Comparison of ENCODE assay signal across 8 mouse cellular contexts in genomic region chr10:17760750-17761613, GRCm38 (mm10). TPM values are rescaled to one million over a fixed set of nuclear protein-coding genes. Genes with fewer than 3 reads are reported as not detected.
DNase-seq lines count a peak whose midpoint lies in the region; ATAC-seq and TF ChIP-seq lines count a peak whose summit lies in the region.
"Had no signal": no experiment of that assay in that cellular context is flagged by ENCODE, and none has a peak within 500 bp of the region (broad histone marks: within the 10 kb centered on the region; RNA-seq: fewer than 3 reads in every experiment).

No protein-coding gene starts in this region.

- WGBS in hindbrain, embryonic 11.5 days, result 73% methylated on average over 9 of the region's 9 CpGs
- 73% methylated on average over 9 of the region's 9 CpGs for WGBS in hindbrain, embryonic 12.5 days
- WGBS in liver, embryonic 13.5 days (ENCODE audit: insufficient replicate concordance), result 52% methylated on average over 9 of the region's 9 CpGs

- no peak overlapping the region for H3K9ac ChIP-seq in hindbrain, embryonic 11.5 days (ENCODE audit: low read depth, low read length)
- H3K9ac ChIP-seq in hindbrain, embryonic 12.5 days, result no peak overlapping the region
- H3K9ac ChIP-seq in liver, embryonic 13.5 days, result no peak overlapping the region
- H3K9ac ChIP-seq: neural tube, embryonic 12.5 days had no signal

- DNase-seq in hindbrain, embryonic 11.5 days (ENCODE audit: low spot score), result peak; percentile 12
- DNase-seq in ES-CJ7 (ENCODE audit: low read depth, low spot score), result peak; percentile 45
- DNase-seq in brain, embryonic 14.5 days (ENCODE audit: low read depth), result no peak
- no peak for DNase-seq in liver, embryonic 13.5 days
- no peak for DNase-seq in spleen, postnatal 36 days (ENCODE audit: low spot score in 2 of 2)
- no peak for DNase-seq in left cerebral cortex, adult 11 months (ENCODE audit: low spot score)

- H3K9me3 ChIP-seq in hindbrain, embryonic 11.5 days (ENCODE audit: control insufficient read depth, low read length), result 0 out of 2 replicates have a peak, but pooled peaks cover 2% of the 10 kb centered on the region
- 0 out of 2 replicates have a peak, but pooled peaks cover 2% of the 10 kb centered on the region for H3K9me3 ChIP-seq in hindbrain, embryonic 12.5 days (replicated peaks)
- H3K9me3 ChIP-seq in liver, embryonic 13.5 days (replicated peaks), result no peaks in the 10 kb centered on the region
- H3K9me3 ChIP-seq: neural tube, embryonic 12.5 days had no signal

- no peak overlapping the region for H3K4me3 ChIP-seq in hindbrain, embryonic 11.5 days (ENCODE audit: low read depth, low read length)
- no peak overlapping the region for H3K4me3 ChIP-seq in hindbrain, embryonic 12.5 days
- H3K4me3 ChIP-seq in liver, embryonic 13.5 days (replicated peaks), result no peak overlapping the region
- H3K4me3 ChIP-seq: neural tube, embryonic 12.5 days had no signal

- no peaks in the 10 kb centered on the region for H3K4me1 ChIP-seq in hindbrain, embryonic 11.5 days (replicated peaks; ENCODE audit: control insufficient read depth, insufficient read depth, low read length)
- H3K4me1 ChIP-seq in hindbrain, embryonic 12.5 days, result no peaks in the 10 kb centered on the region
- no peaks in the 10 kb centered on the region for H3K4me1 ChIP-seq in liver, embryonic 13.5 days (replicated peaks)
- H3K4me1 ChIP-seq: neural tube, embryonic 12.5 days had no signal

- TF ChIP-seq CTCF in brain, embryonic 14.5 days (IDR thresholded peaks at IDR 0.05; ENCODE audit: borderline replicate concordance, extremely low read depth, insufficient read depth, insufficient read length), result peak; percentile 10; the same call in 1 of the 2 replicates

- ATAC-seq in hindbrain, embryonic 11.5 days (ENCODE audit: low FRiP score), result no peak
- no peak for ATAC-seq in hindbrain, embryonic 12.5 days (ENCODE audit: low FRiP score)
- peak; percentile 54; the same call in 1 of the 2 replicates for ATAC-seq in liver, embryonic 13.5 days (ENCODE audit: low read depth)

- TF ChIP-seq POLR2A in brain, embryonic 14.5 days (IDR thresholded peaks at IDR 0.05; ENCODE audit: borderline replicate concordance, extremely low read depth, insufficient read depth, insufficient read length, poor library complexity, severe bottlenecking), result no peak

- H3K4me2 ChIP-seq in hindbrain, embryonic 11.5 days (replicated peaks; ENCODE audit: low read depth, low read length), result no peak overlapping the region
- no peak overlapping the region for H3K4me2 ChIP-seq in hindbrain, embryonic 12.5 days (replicated peaks)
- no peak overlapping the region for H3K4me2 ChIP-seq in liver, embryonic 13.5 days
- H3K4me2 ChIP-seq: neural tube, embryonic 12.5 days had no signal

- H3K36me3 ChIP-seq in hindbrain, embryonic 11.5 days (ENCODE audit: control insufficient read depth, insufficient read depth, low read length), result no peaks in the 10 kb centered on the region
- no peaks in the 10 kb centered on the region for H3K36me3 ChIP-seq in hindbrain, embryonic 12.5 days
- H3K36me3 ChIP-seq in liver, embryonic 13.5 days, result no peaks in the 10 kb centered on the region
- H3K36me3 ChIP-seq: neural tube, embryonic 12.5 days had no signal

- H3K27me3 ChIP-seq in hindbrain, embryonic 11.5 days (ENCODE audit: control insufficient read depth, insufficient read depth, low read length), result no peaks in the 10 kb centered on the region
- H3K27me3 ChIP-seq in hindbrain, embryonic 12.5 days, result no peaks in the 10 kb centered on the region
- no peaks in the 10 kb centered on the region for H3K27me3 ChIP-seq in liver, embryonic 13.5 days
- H3K27me3 ChIP-seq: neural tube, embryonic 12.5 days had no signal

- H3K27ac ChIP-seq in hindbrain, embryonic 11.5 days (ENCODE audit: low read depth, low read length), result no peak overlapping the region
- H3K27ac ChIP-seq in hindbrain, embryonic 12.5 days, result no peak overlapping the region
- peak overlapping the region; percentile 25; the same call in 1 of the 2 replicates for H3K27ac ChIP-seq in liver, embryonic 13.5 days
- H3K27ac ChIP-seq: neural tube, embryonic 12.5 days had no signal

RNA-seq across cellular contexts. Expression of gene Txlnb, which starts 35.0 kb away (rescaled TPM):
- 6.7 and 7.2 TPM in 2 replicates for polyA plus RNA-seq in hindbrain, embryonic 11.5 days (2014; fragmentation: Nextera tagmentation; extraction: Ambion mirVana)
- 4.0 and 5.0 TPM in 2 replicates for polyA plus RNA-seq in hindbrain, embryonic 12.5 days (2016; fragmentation: Nextera tagmentation; extraction: Ambion mirVana)
- polyA plus RNA-seq in brain, embryonic 14.5 days (2012; rRNA removed), result 0.81 and 1.4 TPM in 2 replicates
- polyA plus RNA-seq in liver, embryonic 13.5 days (2015; fragmentation: Nextera tagmentation; extraction: Ambion mirVana), result 0.16 and 0.19 TPM in 2 replicates

RNA-seq across cellular contexts. Expression of gene Cited2, which starts 38.0 kb away (rescaled TPM):
- 109 and 121 TPM in 2 replicates for polyA plus RNA-seq in hindbrain, embryonic 11.5 days (2014; fragmentation: Nextera tagmentation; extraction: Ambion mirVana)
- 110 and 129 TPM in 2 replicates for polyA plus RNA-seq in hindbrain, embryonic 12.5 days (2016; fragmentation: Nextera tagmentation; extraction: Ambion mirVana)
- polyA plus RNA-seq in brain, embryonic 14.5 days (2012; rRNA removed), result 105 and 113 TPM in 2 replicates
- polyA plus RNA-seq in liver, embryonic 13.5 days (2015; fragmentation: Nextera tagmentation; extraction: Ambion mirVana), result 16.9 and 22.2 TPM in 2 replicates

Comparison
In these comparisons a context has a peak if more than half of its experiments do, and no peak if none do; other contexts are left out.
1. DNase-seq: peak in hindbrain, embryonic 11.5 days (single experiment) and ES-CJ7 (single experiment); none in brain, embryonic 14.5 days (single experiment), liver, embryonic 13.5 days (single experiment), spleen, postnatal 36 days (0 of 2) and left cerebral cortex, adult 11 months (single experiment).